Mouse (Mus musculus) heart, postnatal 0 days (tissue): ENCODE results near the gene Rims1. TPM values are rescaled to one million over a fixed set of nuclear protein-coding genes. Genes with fewer than 3 reads are reported as not detected.

Experiments
- ATAC-seq: fragments of 200-750 bp; cut with Nextera tagmentation; 2 replicates; pipeline ENCODE4 v1.8.0; 2017; ENCODE audit warnings: low read depth, moderate number of reproducible peaks, moderate library complexity; ENCODE audit not compliant: insufficient read depth
- DNase-seq: peaks from one replicate; pipeline ENCODE4 v3.0.0-alpha.2; 2016; ENCODE audit warnings: low spot score
- H3K27ac ChIP-seq: fragments of 300-500 bp; sonication (generic); 2 replicates; pipeline ENCODE4 v1.5.1; 2014; ENCODE audit warnings: low read depth, mild to moderate bottlenecking
- H3K27me3 ChIP-seq: fragments of 300-500 bp; sonication (generic); 2 replicates; pipeline ENCODE4 v1.6.1; 2014; ENCODE audit warnings: low read length, mixed read lengths; ENCODE audit not compliant: control insufficient read depth, insufficient read depth
- H3K36me3 ChIP-seq: fragments of 300-500 bp; sonication (generic); replicated peaks from 2 replicates; pipeline ENCODE4 v1.6.1; 2014; ENCODE audit warnings: low read length, mixed read lengths; ENCODE audit not compliant: control insufficient read depth, insufficient read depth
- H3K4me1 ChIP-seq: fragments of 300-500 bp; sonication (generic); 2 replicates; pipeline ENCODE4 v1.6.1; 2014; ENCODE audit warnings: antibody characterized with exemption; ENCODE audit not compliant: control insufficient read depth, insufficient read depth
- H3K4me2 ChIP-seq: fragments of 300-500 bp; sonication (generic); 2 replicates; pipeline ENCODE4 v1.6.1; 2014; ENCODE audit warnings: low read depth, mild to moderate bottlenecking, low read length, moderate library complexity
- H3K4me3 ChIP-seq: fragments of 300-500 bp; sonication (generic); 2 replicates; pipeline ENCODE4 v1.5.1; 2014; ENCODE audit warnings: low read depth, low read length
- H3K9ac ChIP-seq: fragments of 300-500 bp; sonication (generic); replicated peaks from 2 replicates; pipeline ENCODE4 v1.6.1; 2014; ENCODE audit warnings: low read depth, low read length, mixed read lengths
- H3K9me3 ChIP-seq: fragments of 300-500 bp; sonication (generic); replicated peaks from 2 replicates; pipeline ENCODE4 v1.6.1; 2016; ENCODE audit warnings: low read length; ENCODE audit not compliant: control insufficient read depth
- CTCF ChIP-seq: IDR thresholded peaks from 2 replicates; pipeline ENCODE4 v1.5.1; 2016; ENCODE audit warnings: antibody characterized with exemption, control low read depth, low read depth
- EP300 ChIP-seq: IDR thresholded peaks from 2 replicates; pipeline ENCODE4 v1.6.1; 2016; ENCODE audit warnings: antibody characterized with exemption, low read depth
- WGBS: fragments of 180-500 bp; shearing (Covaris S2); extraction: QIAGEN DNeasy Blood & Tissue Kit; methylation state at CpG from one replicate; pipeline ENCODE4 v1.1.7; 2014; 5-methylcytosine and 5-hydroxymethylcytosine counted together
- polyA plus RNA-seq: library from polyadenylated mRNA; unstranded; fragments of >200 nt; fragmentation: Nextera tagmentation; extraction: Ambion mirVana; gene quantifications from 2 replicates; pipeline ENCODE4 v1.2.1, GENCODE M21; 2015
- total RNA-seq: library from RNA; depleted of rRNA; stranded (reverse); fragments of >200 nt; gene quantifications from 2 replicates; pipeline ENCODE4 v1.2.3, GENCODE M21; 2014; ENCODE audit warnings: low replicate concordance

The Rims1 gene
- total and polyA plus RNA-seq, 2 experiments from 2014 or later: 0.59 to 2.6 TPM

DNA sequence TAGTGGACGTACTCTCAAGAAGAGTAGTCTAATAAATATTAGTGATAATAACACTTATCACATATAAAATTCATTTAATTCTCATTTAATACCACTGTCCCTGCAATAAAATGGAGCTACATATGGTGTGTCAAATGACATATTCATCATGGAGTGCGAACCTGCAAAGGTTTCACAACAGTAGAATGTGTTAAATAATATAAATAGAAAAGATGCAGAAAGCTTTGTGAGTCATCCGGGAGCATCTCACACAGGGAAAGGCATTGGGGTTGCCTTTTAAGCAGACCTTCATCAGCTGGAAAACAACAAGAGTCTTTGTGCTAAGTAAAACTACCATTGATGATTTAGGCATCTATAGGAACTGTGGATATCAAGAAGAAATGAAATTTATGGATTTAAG lies 220.2 kb downstream of the Rims1 start:
- no peak overlapping the region for H3K9ac ChIP-seq
- ATAC-seq (no peak), DNase-seq (no peak)
- no peaks in the 10 kb centered on the region for H3K9me3 ChIP-seq
- 69% methylated on average over 3 of the region's 3 CpGs for WGBS
- no peaks in the 10 kb centered on the region for H3K27me3 ChIP-seq
- no peak overlapping the region for H3K4me3 ChIP-seq
- no peak overlapping the region for H3K4me2 ChIP-seq
- no peak for TF ChIP-seq EP300
- no peaks in the 10 kb centered on the region for H3K4me1 ChIP-seq
- H3K27ac ChIP-seq: no peak overlapping the region
- no peaks in the 10 kb centered on the region for H3K36me3 ChIP-seq

- H3K4me2 ChIP-seq: no peak overlapping the region
- no peak overlapping the region for H3K9ac ChIP-seq
- TF ChIP-seq EP300 (no peak), CTCF (no peak)
- no peaks in the 10 kb centered on the region for H3K4me1 ChIP-seq
- H3K9me3 ChIP-seq: no peaks in the 10 kb centered on the region
- H3K27ac ChIP-seq: no peak overlapping the region
- DNase-seq (no peak), ATAC-seq (peak; percentile 49; the same call in 1 of the 2 replicates)
- H3K4me3 ChIP-seq: no peak overlapping the region
- H3K27me3 ChIP-seq: no peaks in the 10 kb centered on the region
- H3K36me3 ChIP-seq: no peaks in the 10 kb centered on the region
- 27% methylated on average over 3 of the region's 3 CpGs for WGBS
Measured at GRCm38 (mm10) chr1:22579470-22579869, 226.3 kb downstream of the Rims1 start.

DNA sequence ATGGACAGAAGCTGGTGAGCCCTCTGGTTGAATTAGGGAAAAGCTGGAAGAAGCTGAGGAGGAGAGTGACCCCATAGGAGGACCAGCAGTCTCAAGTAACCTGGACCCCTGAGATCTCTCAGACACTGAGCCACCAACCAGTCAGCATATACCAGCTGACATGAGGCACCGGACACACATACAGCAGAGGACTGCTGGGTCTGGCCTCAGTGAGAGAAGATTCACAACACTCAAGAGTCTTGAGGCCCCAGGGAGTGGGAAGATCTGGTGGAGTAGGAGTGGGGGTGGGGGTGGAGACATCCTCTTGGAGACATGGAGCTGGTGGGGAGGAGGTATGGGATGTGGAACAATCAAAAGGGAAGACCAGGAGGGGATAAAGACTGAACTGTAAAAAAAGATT lies 233.1 kb downstream of the Rims1 start:
- H3K9ac ChIP-seq: no peak overlapping the region
- no peak for ATAC-seq
- TF ChIP-seq CTCF (no peak), EP300 (no peak)
- H3K4me2 ChIP-seq: no peak overlapping the region
- DNase-seq: no peak
- no peak overlapping the region for H3K27ac ChIP-seq
- no peaks in the 10 kb centered on the region for H3K36me3 ChIP-seq
- 83% methylated on average over 1 of the region's 1 CpGs for WGBS
- H3K4me3 ChIP-seq: no peak overlapping the region
- no peaks in the 10 kb centered on the region for H3K27me3 ChIP-seq
- H3K9me3 ChIP-seq: no peaks in the 10 kb centered on the region
- no peaks in the 10 kb centered on the region for H3K4me1 ChIP-seq

DNA sequence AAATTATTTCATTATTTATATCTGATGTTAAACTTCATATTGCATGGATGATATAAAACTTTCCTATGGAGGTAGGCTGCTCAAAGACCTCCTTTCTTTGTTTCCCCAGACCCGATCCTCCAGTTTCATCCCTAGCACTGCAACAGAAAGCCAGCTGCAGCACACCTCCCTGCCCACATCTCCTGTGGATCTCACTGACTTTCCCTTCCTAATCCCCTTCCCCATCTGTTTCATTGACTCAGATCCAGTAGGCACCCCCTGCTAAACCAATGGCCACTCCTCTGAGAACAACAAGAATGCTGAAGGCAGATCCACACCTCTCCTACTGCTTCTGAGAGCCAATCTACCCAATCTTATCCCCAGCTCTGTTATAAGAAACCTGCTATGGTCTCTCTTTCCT lies 259.5 kb downstream of the Rims1 start:
- Histone ChIP-seq H3K4me1 (no peaks in the 10 kb centered on the region), H3K36me3 (no peaks in the 10 kb centered on the region), H3K9ac (no peak overlapping the region), H3K9me3 (no peaks in the 10 kb centered on the region), H3K27me3 (no peaks in the 10 kb centered on the region), H3K4me3 (no peak overlapping the region), H3K4me2 (no peak overlapping the region), H3K27ac (no peak overlapping the region)
- no peak for DNase-seq
- 79% methylated on average over 1 of the region's 1 CpGs for WGBS
- no peak for TF ChIP-seq CTCF
- no peak for TF ChIP-seq EP300
- ATAC-seq: no peak

GRCm38 (mm10) chr1:22538129-22538528 lies 267.7 kb downstream of the Rims1 start:
- Histone ChIP-seq H3K9ac (no peak overlapping the region), H3K4me2 (no peak overlapping the region)
- WGBS: 62% methylated on average over 7 of the region's 7 CpGs

GRCm38 (mm10) chr1:22536776-22537175 lies 269.0 kb downstream of the Rims1 start:
- no peaks in the 10 kb centered on the region for H3K4me1 ChIP-seq
- H3K9ac ChIP-seq: no peak overlapping the region
- H3K27me3 ChIP-seq: peaks cover 36% of the 10 kb centered on the region
- H3K4me3 ChIP-seq: no peak overlapping the region
- no peak overlapping the region for H3K27ac ChIP-seq
- no peak overlapping the region for H3K4me2 ChIP-seq
- no peaks in the 10 kb centered on the region for H3K9me3 ChIP-seq
- H3K36me3 ChIP-seq: no peaks in the 10 kb centered on the region
- no peak for TF ChIP-seq CTCF
- no peak for TF ChIP-seq EP300
- no peak for ATAC-seq
- 82% methylated on average over 2 of the region's 2 CpGs for WGBS
- DNase-seq: no peak

More at GRCm38 (mm10) chr1:22538129-22538528, 267.7 kb downstream of the Rims1 start:
- no peaks in the 10 kb centered on the region for H3K36me3 ChIP-seq
- ATAC-seq: no peak
- DNase-seq: no peak
- H3K4me1 ChIP-seq: no peaks in the 10 kb centered on the region
- H3K27ac ChIP-seq: no peak overlapping the region
- no peak overlapping the region for H3K4me3 ChIP-seq
- H3K9me3 ChIP-seq: no peaks in the 10 kb centered on the region
- H3K27me3 ChIP-seq: peaks cover 26% of the 10 kb centered on the region
- TF ChIP-seq EP300 (no peak), CTCF (no peak)
